Mouse (Mus musculus) ES-Bruce4 (cell line): ENCODE data around the gene Scn1b. TPM values are rescaled to one million over a fixed set of nuclear protein-coding genes. Genes with fewer than 3 reads are reported as not detected.

Experiments used
- H3K27ac ChIP-seq: 2 replicates; pipeline ENCODE4 v1.5.1; 2012; ENCODE audit warnings: low read length, inconsistent platforms; ENCODE audit not compliant: insufficient read depth
- H3K27me3 ChIP-seq: 2 replicates; pipeline ENCODE4 v1.6.1; 2012; ENCODE audit warnings: mild to moderate bottlenecking, low read length, inconsistent platforms; ENCODE audit not compliant: control insufficient read depth, poor library complexity, insufficient read depth, severe bottlenecking
- H3K36me3 ChIP-seq: 2 replicates; pipeline ENCODE4 v1.6.1; 2012; ENCODE audit warnings: inconsistent platforms, mild to moderate bottlenecking, low read length, moderate library complexity; ENCODE audit not compliant: control insufficient read depth, poor library complexity, insufficient read depth, severe bottlenecking
- H3K4me1 ChIP-seq: one replicate; pipeline ENCODE4 v1.8.1; 2011; ENCODE audit warnings: low read length; ENCODE audit not compliant: control insufficient read depth, insufficient read depth
- H3K4me3 ChIP-seq: 2 replicates; pipeline ENCODE4 v1.5.1; 2011; ENCODE audit warnings: low read depth, mild to moderate bottlenecking, low read length
- H3K9ac ChIP-seq: 2 replicates; pipeline ENCODE4 v1.6.1; 2012; ENCODE audit warnings: low read depth, mild to moderate bottlenecking, inconsistent platforms; ENCODE audit not compliant: poor library complexity, severe bottlenecking
- H3K9me3 ChIP-seq: replicated peaks from 2 replicates; pipeline ENCODE4 v1.6.1; 2012; ENCODE audit warnings: mild to moderate bottlenecking, low read length, inconsistent platforms; ENCODE audit not compliant: control insufficient read depth, poor library complexity, insufficient read depth, severe bottlenecking
- CTCF ChIP-seq: IDR thresholded peaks from one replicate; pipeline ENCODE4 v1.8.1; 2011; ENCODE audit warnings: low read depth, low read length
- EP300 ChIP-seq: IDR thresholded peaks from 2 replicates; pipeline ENCODE4 v1.6.1; 2011; ENCODE audit warnings: low read depth, low read length; ENCODE audit not compliant: insufficient read depth
- POLR2A ChIP-seq: IDR thresholded peaks from one replicate; pipeline ENCODE4 v1.8.1; 2011; ENCODE audit warnings: low read length; ENCODE audit not compliant: insufficient read depth
- polyA plus RNA-seq: library from polyadenylated mRNA; stranded (reverse); fragments of >200 nt; gene quantifications from 2 replicates; pipeline ENCODE4 v1.2.4, GENCODE M21; 2011; ENCODE audit warnings: low read depth; ENCODE audit not compliant: missing spikeins, insufficient read depth, insufficient read length

Gene Scn1b
- polyA plus RNA-seq, 1 experiment = 27.5 TPM

DNA sequence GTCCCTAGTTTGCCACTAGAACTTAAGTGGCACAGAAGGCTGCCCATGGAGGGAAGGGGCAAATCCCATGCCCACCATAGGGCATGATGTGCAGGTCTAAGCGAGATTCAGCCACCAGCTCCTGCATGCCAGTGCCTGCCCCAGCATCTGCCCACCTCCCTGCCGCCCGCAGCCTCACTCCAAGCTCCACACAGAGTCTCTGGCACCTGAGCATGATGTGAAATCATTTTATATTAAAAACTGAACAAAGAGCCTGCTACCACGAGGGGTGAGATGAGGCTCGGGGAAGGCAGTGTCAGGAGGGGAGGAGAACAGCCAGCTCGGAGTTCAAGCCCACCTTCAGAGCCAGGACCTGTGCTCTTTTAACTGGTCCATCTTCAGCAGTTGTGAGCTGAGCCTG lies 56.5 kb downstream of the Scn1b start:
- H3K4me1 ChIP-seq = peaks cover 3% of the 10 kb centered on the region

DNA sequence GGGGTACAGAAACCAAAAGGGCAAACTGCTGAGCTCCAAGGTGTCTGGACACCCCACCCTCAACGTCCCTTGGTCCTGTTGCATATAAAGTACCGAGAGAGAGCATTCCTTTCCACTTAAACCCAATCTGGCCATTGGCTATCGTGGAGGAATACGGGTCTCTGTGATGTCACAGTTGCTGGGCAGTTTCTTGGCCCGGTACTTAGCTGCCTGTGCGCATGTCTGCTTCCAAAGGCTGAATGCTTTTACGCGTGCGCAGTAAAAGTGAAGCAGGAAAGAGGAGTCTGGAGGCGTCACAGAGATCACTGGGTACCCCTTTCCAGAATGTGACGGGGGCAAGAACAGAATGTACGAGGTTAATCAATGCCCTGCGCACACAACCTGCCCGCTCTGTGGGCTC lies 57.3 kb downstream of the Scn1b start:
- peaks cover 3% of the 10 kb centered on the region for H3K4me1 ChIP-seq
- no peak for TF ChIP-seq EP300
- TF ChIP-seq CTCF = no peak
- TF ChIP-seq POLR2A = no peak
- H3K9me3 ChIP-seq = no peaks in the 10 kb centered on the region
- H3K27me3 ChIP-seq = no peaks in the 10 kb centered on the region
- no peak overlapping the region for H3K27ac ChIP-seq
- H3K36me3 ChIP-seq = no peaks in the 10 kb centered on the region
- H3K9ac ChIP-seq = no peak overlapping the region
- H3K4me3 ChIP-seq = no peak overlapping the region

More for the DNA sequence above, 56.5 kb downstream of the Scn1b start:
- no peak overlapping the region for H3K27ac ChIP-seq
- no peak overlapping the region for H3K4me3 ChIP-seq
- H3K9ac ChIP-seq = no peak overlapping the region
- TF ChIP-seq EP300 (no peak), POLR2A (no peak), CTCF (no peak)
- H3K36me3 ChIP-seq = no peaks in the 10 kb centered on the region
- H3K27me3 ChIP-seq = no peaks in the 10 kb centered on the region
- H3K9me3 ChIP-seq = no peaks in the 10 kb centered on the region

DNA sequence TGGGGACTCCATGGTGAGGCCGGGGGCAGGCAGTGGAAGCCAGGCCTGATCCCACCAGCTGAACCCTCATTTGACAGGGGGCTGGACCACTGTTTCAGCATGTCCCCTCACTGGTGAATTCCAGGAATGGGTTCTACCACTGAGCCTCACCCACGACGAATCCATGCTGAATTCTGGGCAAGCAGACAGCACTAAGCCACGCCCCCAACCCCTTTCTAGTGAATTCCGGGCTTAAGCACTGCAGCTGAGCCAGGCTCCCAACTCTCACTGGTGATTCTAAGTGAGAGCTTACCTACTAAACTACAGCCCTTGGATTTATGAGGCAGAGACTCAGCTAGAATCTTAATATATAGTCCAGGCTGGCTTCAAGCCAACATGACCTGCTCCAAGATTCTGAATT lies 59.0 kb downstream of the Scn1b start:
- Histone ChIP-seq H3K9ac (0 out of 2 replicates have a peak overlapping the region, but pooled peaks have one; percentile 9), H3K27ac (no peak overlapping the region), H3K4me1 (peaks cover 3% of the 10 kb centered on the region), H3K4me3 (peak overlapping the region; percentile 55), H3K27me3 (no peaks in the 10 kb centered on the region), H3K9me3 (no peaks in the 10 kb centered on the region), H3K36me3 (no peaks in the 10 kb centered on the region)
- TF ChIP-seq CTCF = no peak
- no peak for TF ChIP-seq EP300
- no peak for TF ChIP-seq POLR2A

Other genes with a start within 250 kb of the Scn1b start
- not detected in 2 replicates for gene Cd22, start 246.7 kb downstream of the Scn1b start, polyA plus RNA-seq
- gene Mag, start 212.1 kb downstream of the Scn1b start, polyA plus RNA-seq = 0.85 TPM in 1 of 2 replicates, not detected in the other
- not detected in 2 replicates for gene Hamp2, start 202.3 kb downstream of the Scn1b start, polyA plus RNA-seq
- not detected in 2 replicates for gene Hamp, start 183.0 kb downstream of the Scn1b start, polyA plus RNA-seq
- 62.7 and 71.4 TPM in 2 replicates for gene Usf2, start 170.2 kb downstream of the Scn1b start, polyA plus RNA-seq
- 39.1 and 42.9 TPM in 2 replicates for gene Lsr, start 153.5 kb downstream of the Scn1b start, polyA plus RNA-seq
- 3.4 and 3.5 TPM in 2 replicates for gene Fam187b, start 153.2 kb downstream of the Scn1b start, polyA plus RNA-seq
- 4.9 and 6.0 TPM in 2 replicates for gene Fxyd5, start 84.5 kb downstream of the Scn1b start, polyA plus RNA-seq
- gene Fxyd7, start 75.5 kb downstream of the Scn1b start, polyA plus RNA-seq = not detected in 2 replicates
- gene Fxyd1, start 69.8 kb downstream of the Scn1b start, polyA plus RNA-seq = 2.1 TPM in 2 replicates
- gene Lgi4, start 67.7 kb downstream of the Scn1b start, polyA plus RNA-seq = 0.88 TPM in 1 of 2 replicates, not detected in the other
- 1.9 TPM in 1 of 2 replicates, not detected in the other for gene Fxyd3, start 50.3 kb downstream of the Scn1b start, polyA plus RNA-seq
- gene Hpn, start 11.7 kb downstream of the Scn1b start, polyA plus RNA-seq = 27.6 and 28.7 TPM in 2 replicates
- gene Gramd1a, start 28.9 kb upstream of the Scn1b start, polyA plus RNA-seq = 52.0 and 54.9 TPM in 2 replicates
- not detected in 2 replicates for gene Scgb2b2, start 163.5 kb upstream of the Scn1b start, polyA plus RNA-seq
- gene Scgb1b2, start 164.8 kb upstream of the Scn1b start, polyA plus RNA-seq = not detected in 2 replicates
- gene Scgb2b3, start 235.1 kb upstream of the Scn1b start, polyA plus RNA-seq = not detected in 2 replicates
- gene Scgb1b3, start 248.6 kb upstream of the Scn1b start, polyA plus RNA-seq = not detected in 2 replicates